Mouse (Mus musculus): ENCODE data around the gene Zfp869. TPM values are rescaled to one million over a fixed set of nuclear protein-coding genes. Genes with fewer than 3 reads are reported as not detected.
A peak's percentile ranks its signal among the peaks of the same experiment; 100 is the strongest.
"Not testable (repeated sequence)": the region's sequence is repeated elsewhere in the genome, so short reads cannot be mapped to it uniquely, and the experiment has no call there.

Zfp869 gene
- polyA plus RNA-seq, 1 experiment from 2014 or later = 18.9 TPM

DNA sequence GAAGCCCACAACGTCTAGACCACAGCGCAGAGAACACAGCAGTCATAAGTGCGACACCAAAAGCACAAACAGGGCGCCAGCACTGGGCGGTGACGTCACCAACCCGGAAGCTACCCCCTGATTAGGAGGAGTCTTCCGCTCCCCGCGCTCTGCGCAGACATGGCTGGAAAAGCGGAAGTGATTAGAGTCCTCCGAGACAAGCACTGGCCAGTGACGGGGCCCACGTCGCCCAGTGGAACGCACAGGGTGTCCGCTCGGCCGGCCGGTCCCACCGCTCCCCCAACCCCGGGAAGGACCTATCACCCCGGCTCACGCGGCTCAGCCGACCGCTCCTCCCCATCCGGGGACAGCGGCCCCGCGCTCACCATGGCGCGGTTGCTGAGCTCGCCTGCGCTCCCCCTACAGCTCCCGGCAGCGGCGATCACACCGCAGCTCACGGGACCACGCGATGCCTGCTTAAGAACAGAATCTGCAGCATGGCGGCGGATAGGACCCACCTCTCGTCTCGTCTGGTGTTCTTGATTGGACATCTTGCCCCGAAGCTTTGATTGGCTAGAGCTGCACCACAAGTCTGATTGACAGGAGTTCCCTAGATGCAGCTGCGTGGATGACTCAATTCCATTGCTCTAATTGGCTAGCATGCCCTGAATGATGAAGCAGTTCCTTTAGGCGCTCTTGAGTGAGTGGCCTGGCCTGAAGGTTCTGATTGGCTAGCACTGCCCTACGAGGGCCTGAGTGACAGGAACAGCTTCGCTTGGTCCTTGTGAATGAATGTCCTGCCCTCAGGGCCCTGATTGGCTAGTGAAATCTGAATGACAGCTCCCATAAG, 6.1 kb upstream of the Zfp869 start:
- Histone ChIP-seq H3K4me3 (ENCODE audit: low read depth, low read length) (peak overlapping the region; percentile 82), H3K4me2 (peak overlapping the region; percentile 61), H3K27me3 (ENCODE audit: control insufficient read depth, insufficient read depth, low read length) (no peaks in the 10 kb centered on the region), H3K27ac (ENCODE audit: low read depth, low read length) (peak overlapping the region; percentile 100), H3K4me1 (ENCODE audit: control insufficient read depth, insufficient read depth, low read length) (peaks cover 8% of the 10 kb centered on the region), H3K36me3 (ENCODE audit: control insufficient read depth, insufficient read depth, low read length) (no peaks in the 10 kb centered on the region; the same call in 1 of the 2 replicates), H3K9me3 (replicated peaks; ENCODE audit: control insufficient read depth, low read length) (no peaks in the 10 kb centered on the region), H3K9ac (ENCODE audit: low read depth, low read length) (peak overlapping the region; percentile 99)
- under 1% methylated on average over 52 of the region's 52 CpGs for WGBS (ENCODE audit: insufficient replicate concordance)
- peak; percentile 99 for ATAC-seq (replicated peaks; ENCODE audit: insufficient number of reproducible peaks, low FRiP score, low TSS enrichment)

DNA sequence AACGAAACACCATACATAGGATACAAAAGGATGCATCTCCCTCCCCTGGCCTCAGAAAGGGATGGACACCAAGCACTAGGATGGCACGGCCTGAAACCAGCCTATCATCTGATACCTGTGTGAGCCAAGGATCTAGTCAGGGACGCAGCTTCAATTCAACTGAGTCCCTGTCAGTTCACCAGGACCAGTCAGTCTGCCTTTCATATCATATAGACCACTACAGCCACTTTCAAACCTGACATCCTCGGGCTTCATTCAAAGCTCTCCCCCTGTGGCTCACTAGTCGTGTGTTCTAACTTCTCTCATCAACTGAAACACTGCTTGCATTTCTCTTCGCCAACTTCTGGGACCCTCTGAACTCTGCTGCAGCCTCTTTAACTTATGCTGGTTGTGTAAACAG, 4.8 kb upstream of the Zfp869 start:
- Histone ChIP-seq H3K27me3 (ENCODE audit: control insufficient read depth, insufficient read depth, low read length) (no peaks in the 10 kb centered on the region), H3K36me3 (ENCODE audit: control insufficient read depth, insufficient read depth, low read length) (no peaks in the 10 kb centered on the region; the same call in 1 of the 2 replicates), H3K4me1 (ENCODE audit: control insufficient read depth, insufficient read depth, low read length) (peaks cover 8% of the 10 kb centered on the region), H3K4me3 (ENCODE audit: low read depth, low read length) (peak overlapping the region; percentile 82), H3K4me2 (peak overlapping the region; percentile 61), H3K27ac (ENCODE audit: low read depth, low read length) (no peak overlapping the region), H3K9ac (ENCODE audit: low read depth, low read length) (peak overlapping the region; percentile 49; the same call in 1 of the 2 replicates), H3K9me3 (replicated peaks; ENCODE audit: control insufficient read depth, low read length) (no peaks in the 10 kb centered on the region)
- 82% methylated on average over 6 of the region's 6 CpGs for WGBS (ENCODE audit: insufficient replicate concordance)
- no peak for ATAC-seq (replicated peaks; ENCODE audit: insufficient number of reproducible peaks, low FRiP score, low TSS enrichment)

DNA sequence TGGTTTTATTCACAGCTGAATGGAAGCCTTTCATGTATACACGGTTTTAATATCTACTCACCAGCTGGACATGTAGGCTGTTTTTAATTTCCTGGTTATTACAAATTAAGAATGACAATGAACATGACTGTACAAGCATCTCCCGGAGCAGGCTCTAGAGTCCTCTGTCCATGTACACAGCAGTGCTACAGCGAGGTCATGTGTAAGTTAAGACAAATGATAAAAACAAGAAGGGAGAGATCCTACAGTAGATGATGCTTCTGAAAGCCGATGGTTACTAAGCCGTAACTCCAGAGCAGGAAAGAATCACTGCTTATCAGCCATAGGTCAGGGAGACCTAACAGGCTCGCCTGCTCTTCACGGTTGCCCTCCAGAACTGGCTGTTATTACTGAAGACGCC, 3.0 kb upstream of the Zfp869 start:
- no peaks in the 10 kb centered on the region for H3K9me3 ChIP-seq (replicated peaks; ENCODE audit: control insufficient read depth, low read length)
- no peaks in the 10 kb centered on the region for H3K27me3 ChIP-seq (ENCODE audit: control insufficient read depth, insufficient read depth, low read length)
- WGBS (ENCODE audit: insufficient replicate concordance) = 82% methylated on average over 8 of the region's 8 CpGs
- H3K4me3 ChIP-seq (ENCODE audit: low read depth, low read length) = no peak overlapping the region
- H3K4me2 ChIP-seq = no peak overlapping the region
- ATAC-seq (replicated peaks; ENCODE audit: insufficient number of reproducible peaks, low FRiP score, low TSS enrichment) = no peak
- H3K36me3 ChIP-seq (ENCODE audit: control insufficient read depth, insufficient read depth, low read length) = peaks cover 11% of the 10 kb centered on the region
- H3K9ac ChIP-seq (ENCODE audit: low read depth, low read length) = no peak overlapping the region
- peaks cover 8% of the 10 kb centered on the region for H3K4me1 ChIP-seq (ENCODE audit: control insufficient read depth, insufficient read depth, low read length)
- H3K27ac ChIP-seq (ENCODE audit: low read depth, low read length) = no peak overlapping the region

DNA sequence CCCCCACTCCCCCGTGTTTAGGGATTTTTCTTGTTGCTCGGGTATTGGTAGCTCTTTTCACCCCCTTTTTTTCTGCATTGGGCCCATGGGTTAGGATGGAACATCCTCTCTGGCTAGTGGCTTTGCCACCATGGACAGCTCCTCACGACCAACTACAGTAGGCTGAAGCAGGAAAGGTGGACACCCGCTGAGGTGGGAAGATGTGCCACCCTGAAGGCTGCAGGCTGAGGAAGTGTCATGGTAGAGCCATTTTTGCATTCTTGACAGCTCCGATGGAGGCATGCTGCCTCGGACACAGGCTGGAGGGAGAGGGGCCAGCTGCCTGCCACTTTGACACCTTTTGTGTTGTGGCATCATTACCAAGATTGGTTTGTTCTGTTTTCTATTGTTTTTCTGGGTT, 8.7 kb downstream of the Zfp869 start:
- H3K4me1 ChIP-seq (ENCODE audit: control insufficient read depth, insufficient read depth, low read length) = no peaks in the 10 kb centered on the region
- 72% methylated on average over 6 of the region's 6 CpGs for whole genome bisulfite sequencing (ENCODE audit: insufficient replicate concordance)
- no peak overlapping the region for H3K4me2 ChIP-seq
- H3K9ac ChIP-seq (ENCODE audit: low read depth, low read length) = no peak overlapping the region
- peaks cover 6% of the 10 kb centered on the region for H3K9me3 ChIP-seq (replicated peaks; ENCODE audit: control insufficient read depth, low read length)
- no peak overlapping the region for H3K27ac ChIP-seq (ENCODE audit: low read depth, low read length)
- H3K4me3 ChIP-seq (ENCODE audit: low read depth, low read length) = no peak overlapping the region
- H3K36me3 ChIP-seq (ENCODE audit: control insufficient read depth, insufficient read depth, low read length) = peaks cover 34% of the 10 kb centered on the region
- ATAC-seq (replicated peaks; ENCODE audit: insufficient number of reproducible peaks, low FRiP score, low TSS enrichment) = no peak
- no peaks in the 10 kb centered on the region for H3K27me3 ChIP-seq (ENCODE audit: control insufficient read depth, insufficient read depth, low read length)

DNA sequence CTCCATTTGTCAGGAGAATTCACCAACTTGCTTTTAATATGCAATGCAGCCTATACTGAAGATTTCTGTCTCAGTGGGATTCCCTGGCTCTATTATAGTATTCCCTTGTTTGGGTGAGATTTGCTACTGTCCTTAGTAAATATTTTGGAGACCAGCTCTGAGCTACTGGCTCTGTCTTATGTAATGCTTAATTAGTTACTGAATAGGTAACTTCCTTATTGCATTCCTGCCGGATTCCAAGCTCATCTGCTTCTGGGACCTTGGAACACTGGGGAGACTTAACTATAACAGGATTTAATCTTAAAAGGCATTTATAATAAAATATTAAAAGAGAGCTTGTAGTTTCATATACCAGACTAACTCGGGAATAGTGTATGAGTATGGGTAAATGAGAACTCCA, 45.5 kb downstream of the Zfp869 start:
- not testable (repeated sequence) for H3K9ac ChIP-seq (ENCODE audit: low read depth, low read length); H3K4me1 ChIP-seq (ENCODE audit: control insufficient read depth, insufficient read depth, low read length); H3K36me3 ChIP-seq (ENCODE audit: control insufficient read depth, insufficient read depth, low read length); H3K4me3 ChIP-seq (ENCODE audit: low read depth, low read length); H3K4me2 ChIP-seq; H3K27ac ChIP-seq (ENCODE audit: low read depth, low read length); H3K27me3 ChIP-seq (ENCODE audit: control insufficient read depth, insufficient read depth, low read length); H3K9me3 ChIP-seq (replicated peaks; ENCODE audit: control insufficient read depth, low read length); ATAC-seq (replicated peaks; ENCODE audit: insufficient number of reproducible peaks, low FRiP score, low TSS enrichment)
- WGBS (ENCODE audit: insufficient replicate concordance) = 71% methylated on average over 2 of the region's 2 CpGs

DNA sequence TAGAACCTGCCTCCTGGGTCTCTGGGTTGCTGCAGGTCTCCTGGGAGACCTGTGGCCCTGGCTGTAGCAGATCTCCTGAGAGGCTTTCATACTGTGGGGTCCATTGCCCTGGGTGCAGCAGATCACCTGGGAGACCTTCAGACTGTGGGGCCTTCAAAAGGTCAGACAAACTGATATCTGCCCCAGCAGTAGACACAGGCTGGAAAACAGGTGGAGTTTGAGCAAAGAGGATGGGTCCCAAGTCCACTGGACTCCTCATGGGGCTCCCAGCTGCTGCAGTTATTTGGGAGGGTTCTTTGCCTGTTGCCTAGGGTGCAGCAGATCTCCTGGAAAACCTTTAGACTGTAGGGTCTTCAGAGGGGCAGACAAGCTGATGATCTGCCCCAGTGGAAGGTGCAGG, 49.2 kb downstream of the Zfp869 start:
- Histone ChIP-seq H3K27me3 (ENCODE audit: control insufficient read depth, insufficient read depth, low read length) (no peaks in the 10 kb centered on the region), H3K36me3 (ENCODE audit: control insufficient read depth, insufficient read depth, low read length) (peaks cover 6% of the 10 kb centered on the region), H3K4me3 (ENCODE audit: low read depth, low read length) (no peak overlapping the region), H3K4me1 (ENCODE audit: control insufficient read depth, insufficient read depth, low read length) (no peaks in the 10 kb centered on the region), H3K27ac (ENCODE audit: low read depth, low read length) (no peak overlapping the region), H3K9me3 (replicated peaks; ENCODE audit: control insufficient read depth, low read length) (0 out of 2 replicates have a peak, but pooled peaks cover 3% of the 10 kb centered on the region), H3K9ac (ENCODE audit: low read depth, low read length) (no peak overlapping the region), H3K4me2 (no peak overlapping the region)
- ATAC-seq (replicated peaks; ENCODE audit: insufficient number of reproducible peaks, low FRiP score, low TSS enrichment) = no peak

Other genes starting within 250 kb of the Zfp869 start
- gene Gm7697, start 187.7 kb downstream of the Zfp869 start, polyA plus RNA-seq (2014; fragmentation: Nextera tagmentation; extraction: Ambion mirVana) = not detected in 2 replicates
- gene Zfp868, start 85.2 kb downstream of the Zfp869 start, polyA plus RNA-seq (2014; fragmentation: Nextera tagmentation; extraction: Ambion mirVana) = 13.8 and 17.2 TPM in 2 replicates
- gene Zfp964, start 56.2 kb downstream of the Zfp869 start, polyA plus RNA-seq (2014; fragmentation: Nextera tagmentation; extraction: Ambion mirVana) = 1.4 and 1.6 TPM in 2 replicates
- 3.6 and 4.0 TPM in 2 replicates for gene Zfp963, start 39.2 kb upstream of the Zfp869 start, polyA plus RNA-seq (2014; fragmentation: Nextera tagmentation; extraction: Ambion mirVana)
- 1.8 TPM in 1 of 2 replicates, not detected in the other for gene Gm20422, start 64.2 kb upstream of the Zfp869 start, polyA plus RNA-seq (2014; fragmentation: Nextera tagmentation; extraction: Ambion mirVana)
- gene Atp13a1, start 80.4 kb upstream of the Zfp869 start, polyA plus RNA-seq (2014; fragmentation: Nextera tagmentation; extraction: Ambion mirVana) = 25.6 and 30.9 TPM in 2 replicates
- 19.1 and 20.0 TPM in 2 replicates for gene Zfp866, start 80.5 kb upstream of the Zfp869 start, polyA plus RNA-seq (2014; fragmentation: Nextera tagmentation; extraction: Ambion mirVana)
- 5.2 and 7.8 TPM in 2 replicates for gene Gmip, start 98.0 kb upstream of the Zfp869 start, polyA plus RNA-seq (2014; fragmentation: Nextera tagmentation; extraction: Ambion mirVana)
- gene Lpar2, start 111.7 kb upstream of the Zfp869 start, polyA plus RNA-seq (2014; fragmentation: Nextera tagmentation; extraction: Ambion mirVana) = 0.54 and 0.57 TPM in 2 replicates
- 4.0 and 6.0 TPM in 2 replicates for gene Pbx4, start 121.8 kb upstream of the Zfp869 start, polyA plus RNA-seq (2014; fragmentation: Nextera tagmentation; extraction: Ambion mirVana)
- 0.21 and 0.49 TPM in 2 replicates for gene Cilp2, start 177.0 kb upstream of the Zfp869 start, polyA plus RNA-seq (2014; fragmentation: Nextera tagmentation; extraction: Ambion mirVana)
- 1.6 and 1.8 TPM in 2 replicates for gene Tssk6, start 191.5 kb upstream of the Zfp869 start, polyA plus RNA-seq (2014; fragmentation: Nextera tagmentation; extraction: Ambion mirVana)
- 270 and 275 TPM in 2 replicates for gene Ndufa13, start 191.8 kb upstream of the Zfp869 start, polyA plus RNA-seq (2014; fragmentation: Nextera tagmentation; extraction: Ambion mirVana)
- 5.5 and 7.0 TPM in 2 replicates for gene Yjefn3, start 192.0 kb upstream of the Zfp869 start, polyA plus RNA-seq (2014; fragmentation: Nextera tagmentation; extraction: Ambion mirVana)

All from heart, embryonic 11.5 days (tissue).